Mouse (Mus musculus): Measurements from ENCODE around the gene Abi2.
"Not testable (repeated sequence)": the region's sequence is repeated elsewhere in the genome, so short reads cannot be mapped to it uniquely, and the experiment has no call there.

The Abi2 gene

DNA sequence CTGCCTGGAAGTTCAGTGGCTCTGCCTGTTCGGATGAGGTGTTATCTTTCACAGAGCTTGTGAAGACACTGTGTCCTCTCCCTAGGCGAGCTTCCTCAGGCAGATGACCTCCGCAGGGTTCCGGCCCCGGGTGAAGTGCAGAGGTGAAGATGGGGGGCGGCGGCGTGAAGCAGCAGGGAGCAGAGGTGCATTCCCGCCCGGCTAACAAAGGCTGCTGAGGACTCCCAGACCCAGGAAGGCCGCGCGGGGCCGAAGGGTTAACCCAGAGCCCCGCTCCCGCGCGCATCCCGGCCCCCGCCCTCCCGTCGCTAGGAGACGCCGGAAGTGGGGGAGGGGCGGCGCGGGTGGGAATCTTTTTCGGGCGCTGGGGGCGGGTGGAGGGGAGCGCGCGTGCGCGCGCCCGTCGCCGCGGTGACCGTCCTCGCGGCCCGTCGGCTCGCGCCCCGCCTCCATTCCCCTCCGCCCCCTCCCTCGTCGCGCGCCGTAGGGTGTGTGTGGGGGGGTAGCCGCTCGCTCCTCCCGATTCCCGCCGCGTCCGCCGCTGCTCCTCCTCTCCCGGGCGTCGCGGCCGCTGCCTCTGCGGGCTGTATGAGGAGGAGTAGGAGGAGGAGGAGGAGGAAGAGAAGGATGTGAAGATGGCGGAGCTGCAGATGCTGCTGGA is at the start of gene Abi2:
TSS of gene Abi2 (plus strand) at position 452 of the 661 bp plus-strand sequence.
- DNase-seq (ENCODE audit: low spot score), result peak; percentile 98

DNA sequence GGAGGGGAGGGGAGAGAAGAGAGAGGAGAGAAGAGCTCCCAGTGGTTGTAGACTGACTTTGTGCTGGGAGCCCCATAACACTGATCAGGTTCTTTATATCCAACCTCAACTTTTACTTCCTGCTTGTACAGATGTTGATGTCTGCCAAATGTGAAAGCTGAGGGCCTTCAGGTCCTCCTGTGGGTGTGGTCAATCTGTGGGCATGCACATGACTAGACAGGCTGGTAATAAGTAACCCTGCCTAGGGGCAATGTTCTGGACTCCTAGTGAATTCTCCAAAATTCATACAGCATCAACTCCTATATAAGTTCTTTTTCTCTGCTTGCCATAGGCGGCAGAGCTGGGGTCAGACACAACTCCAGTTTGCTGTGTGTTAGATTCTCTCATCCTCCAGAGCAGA is 47.8 kb upstream of the Abi2 start:
- no peak for DNase-seq (ENCODE audit: low spot score)

DNA sequence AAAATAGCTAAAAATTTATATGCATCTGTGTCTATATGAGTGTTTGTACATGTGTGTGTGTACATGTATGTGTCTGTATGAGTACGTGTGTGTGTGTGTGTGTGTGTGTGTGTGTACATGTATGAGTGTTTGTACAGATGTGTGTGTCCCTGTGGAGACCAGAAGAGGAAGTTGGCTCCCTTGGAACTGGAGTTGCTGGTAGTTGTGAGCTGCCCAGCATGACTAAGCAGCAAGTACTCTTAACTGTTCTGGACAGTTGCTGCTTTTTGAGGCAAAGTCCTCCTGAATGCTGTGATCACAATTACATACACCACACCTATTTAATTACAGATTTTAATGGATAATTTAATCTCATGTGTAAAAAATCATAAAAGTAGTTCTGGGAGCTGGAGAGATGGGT is 32.9 kb upstream of the Abi2 start:
- no peak for DNase-seq (ENCODE audit: low spot score)

DNA sequence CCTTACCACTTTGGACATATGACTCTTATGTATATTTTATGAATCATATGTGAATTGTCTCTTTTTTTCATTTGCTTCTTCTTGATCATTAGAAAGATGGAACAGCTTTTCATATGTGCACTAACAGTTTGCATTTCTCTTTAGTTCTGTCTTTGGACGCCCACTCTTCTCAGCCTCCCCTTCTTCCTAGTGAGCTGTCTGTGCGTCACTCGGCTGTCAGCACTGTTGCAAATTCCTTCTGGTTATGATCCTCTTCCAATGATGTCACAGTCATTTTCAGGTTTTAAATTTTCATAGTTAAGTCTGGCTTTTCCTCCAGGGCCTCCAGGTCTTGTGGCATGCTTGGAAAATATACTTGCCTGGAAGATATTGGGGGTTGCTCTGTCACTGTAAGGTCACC is 27.5 kb upstream of the Abi2 start:
- no peak for DNase-seq (ENCODE audit: low spot score)

DNA sequence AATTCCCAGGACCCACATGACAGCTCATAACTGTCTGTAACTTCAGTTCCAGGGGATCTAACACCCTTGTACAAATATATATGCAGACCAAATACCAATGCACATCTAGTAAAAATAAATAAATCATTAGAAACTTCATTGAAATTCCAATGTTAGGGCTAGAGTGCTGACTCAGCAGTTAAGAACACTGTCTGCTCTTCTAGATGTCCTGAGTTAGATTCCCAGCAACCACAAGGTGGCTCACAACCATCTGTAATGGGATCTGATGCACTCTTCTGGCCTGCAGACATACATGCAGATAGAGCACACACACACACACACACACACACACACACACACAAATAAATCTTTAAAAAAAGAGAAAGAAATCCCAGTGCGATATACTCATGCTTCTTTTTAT is 4.6 kb upstream of the Abi2 start:
- no peak for DNase-seq (ENCODE audit: low spot score)

DNA sequence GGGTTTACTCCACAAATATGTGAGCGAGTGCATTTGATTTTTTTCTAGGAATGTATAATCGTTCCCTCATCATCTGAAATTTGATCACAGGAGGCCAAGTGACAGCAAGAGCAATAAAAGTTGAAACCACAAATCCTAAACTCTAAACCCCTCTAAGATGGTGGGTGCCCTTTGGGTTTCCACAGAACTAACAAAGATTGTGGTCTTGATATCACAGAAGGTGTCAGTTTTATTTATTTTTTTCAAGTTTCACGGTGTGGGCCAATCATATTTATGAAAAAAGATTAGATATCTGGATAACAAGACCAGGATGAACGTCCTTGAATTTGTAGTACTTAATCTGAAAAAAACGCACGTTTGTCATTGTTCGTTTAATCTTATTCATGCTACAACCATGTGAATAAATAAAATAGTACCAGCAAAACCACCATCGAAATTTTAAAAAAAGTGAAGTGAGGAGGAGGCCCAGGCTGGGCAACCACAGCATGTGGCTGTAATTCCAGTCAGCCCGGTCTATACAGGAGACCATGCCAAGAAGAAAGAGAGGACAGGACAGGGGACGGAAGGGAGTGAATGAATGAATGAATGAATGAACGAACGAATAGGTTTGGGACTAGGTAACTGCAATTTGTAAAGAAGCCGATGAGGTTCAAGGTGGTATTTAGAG is 785 bp upstream of the Abi2 start:
- no peak for DNase-seq (ENCODE audit: low spot score)

DNA sequence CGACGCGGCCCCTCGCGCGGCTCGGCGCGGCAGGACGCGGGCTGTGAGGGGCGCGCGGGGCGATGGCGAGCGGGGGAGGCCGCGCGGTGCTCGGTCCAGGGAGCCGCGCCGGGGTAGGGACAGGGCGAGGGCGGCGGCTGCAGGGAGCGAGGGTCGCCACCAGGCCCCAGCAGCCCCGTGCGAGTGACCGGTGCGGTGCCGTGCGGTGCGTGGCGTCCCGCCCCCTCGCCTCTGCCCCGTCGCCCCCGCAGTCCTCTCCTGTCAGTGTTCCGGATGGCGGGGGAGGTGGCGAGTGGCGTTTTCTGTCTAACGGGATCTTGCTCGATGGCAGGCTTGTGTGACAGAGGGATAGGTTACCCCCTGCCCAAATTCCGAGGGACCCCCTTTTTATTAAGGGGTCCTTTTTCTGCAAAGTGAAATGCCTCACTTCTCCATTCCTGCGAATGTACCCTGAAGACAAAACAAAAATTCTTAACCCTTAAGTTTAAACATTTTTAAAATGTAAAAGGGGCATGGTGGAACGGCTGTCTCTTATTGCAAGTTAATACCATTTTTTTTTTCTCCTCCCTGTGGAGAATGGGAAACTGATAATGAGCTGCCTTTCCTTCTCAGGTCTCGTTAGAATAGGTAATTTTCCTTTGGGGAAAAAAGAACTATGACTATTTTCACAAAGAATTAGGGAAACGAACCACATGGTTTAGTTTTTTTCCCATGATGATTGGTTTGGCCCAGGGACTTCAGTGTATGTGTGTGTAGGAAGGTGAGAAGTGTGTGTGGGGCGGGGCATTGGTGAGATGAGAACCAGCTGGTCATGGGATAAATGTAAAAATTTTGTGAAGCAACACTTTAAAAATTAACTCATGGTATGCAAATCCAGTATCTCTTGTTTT is 754 bp downstream of the Abi2 start:
- peak; percentile 76 for DNase-seq (ENCODE audit: low spot score)

DNA sequence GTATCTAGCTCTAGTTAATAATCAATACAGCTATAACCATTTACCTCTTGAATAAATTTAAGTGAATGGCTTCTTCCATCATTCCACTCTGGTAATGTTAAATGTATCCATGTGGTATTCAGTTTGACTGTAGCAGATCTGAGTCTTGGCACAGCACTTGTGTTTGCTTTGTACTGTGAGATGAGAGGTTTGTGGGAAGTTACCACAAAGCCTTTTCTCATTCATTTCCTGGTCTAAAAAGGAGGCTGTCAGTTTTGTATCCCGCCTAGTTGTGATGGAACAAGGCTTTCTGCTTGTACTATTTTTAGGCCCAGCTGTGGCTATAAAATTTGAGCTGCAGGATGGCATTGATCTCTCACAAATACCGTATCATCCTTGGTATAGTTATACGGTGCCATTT is 7.3 kb downstream of the Abi2 start:
- no peak for DNase-seq (ENCODE audit: low spot score)

DNA sequence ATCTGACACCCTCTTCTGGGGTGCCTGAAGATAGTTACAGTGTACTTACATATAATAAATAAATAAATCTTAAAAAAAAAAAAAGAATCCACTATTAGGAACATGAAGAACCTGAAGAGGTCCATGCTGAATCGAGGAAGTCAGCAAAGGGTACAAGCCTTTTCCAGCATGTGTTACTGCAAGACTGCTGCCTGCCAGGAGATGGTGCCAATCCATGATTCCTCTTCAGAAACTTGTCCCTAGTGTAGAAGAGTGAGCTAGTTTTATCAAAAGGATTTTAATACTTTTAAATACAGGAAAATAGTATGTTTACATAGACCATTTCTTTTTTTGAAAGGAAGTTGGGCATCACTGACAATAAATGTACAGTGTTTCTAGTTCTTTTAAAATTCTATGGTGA is 14.5 kb downstream of the Abi2 start:
- no peak for DNase-seq (ENCODE audit: low spot score)

DNA sequence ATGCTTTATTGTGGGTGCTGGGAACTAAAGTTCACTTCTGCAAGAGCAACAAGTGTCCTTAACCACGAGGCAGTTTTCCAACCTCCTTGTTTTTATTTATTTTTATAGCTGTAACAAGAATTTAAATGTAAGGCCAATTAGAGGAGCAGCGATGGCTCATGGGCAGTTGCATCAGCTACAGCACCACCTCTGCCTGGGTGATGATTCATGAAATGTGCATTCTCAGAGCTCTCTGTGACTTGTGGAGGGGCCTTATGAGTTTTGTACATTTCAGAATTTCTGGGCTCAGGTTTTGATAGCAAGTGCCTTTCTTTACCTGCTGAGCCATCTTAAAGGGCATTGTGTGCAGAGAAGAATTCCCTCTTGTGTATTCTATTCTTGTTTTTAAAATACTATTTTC is 18.9 kb downstream of the Abi2 start:
- DNase-seq (ENCODE audit: low spot score), result no peak

DNA sequence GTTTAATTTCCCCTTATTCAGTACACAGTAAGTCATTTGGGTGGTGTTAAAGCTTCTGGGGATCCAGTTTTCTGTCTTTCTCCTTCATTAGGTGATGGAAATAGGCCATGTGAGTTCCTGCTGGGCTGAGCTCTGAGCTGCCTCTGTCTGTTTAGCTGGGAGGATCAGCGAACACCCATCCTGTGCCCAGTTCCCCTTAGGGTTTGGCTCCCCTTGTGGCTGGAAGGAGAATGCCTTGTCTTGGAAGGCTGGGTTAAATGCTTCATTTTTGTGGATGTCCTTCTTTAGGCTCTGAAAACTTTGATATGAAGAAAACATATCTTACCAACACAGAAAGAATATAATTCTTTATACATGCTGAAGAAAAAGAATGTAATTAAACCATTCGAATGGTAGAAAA is 19.5 kb downstream of the Abi2 start:
- no peak for DNase-seq (ENCODE audit: low spot score)

DNA sequence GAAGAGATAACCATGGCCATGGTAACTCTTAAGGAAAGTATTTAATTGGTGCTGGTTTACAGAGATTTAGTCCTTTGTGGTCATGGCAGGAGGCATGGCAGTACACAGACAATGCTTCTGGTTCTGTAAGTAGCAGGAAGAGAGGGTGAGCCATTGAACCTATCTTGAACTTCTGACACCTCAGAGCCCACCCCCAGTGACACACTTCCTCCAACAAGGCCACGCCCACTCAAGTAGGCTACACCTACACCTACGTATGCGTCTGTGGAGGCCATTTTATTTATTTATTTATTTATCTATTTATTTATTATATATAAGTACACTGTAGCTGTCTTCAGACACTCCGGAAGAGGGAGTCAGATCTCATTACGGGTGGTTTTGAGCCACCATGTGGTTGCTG is 22.1 kb downstream of the Abi2 start:
- no peak for DNase-seq (ENCODE audit: low spot score)

DNA sequence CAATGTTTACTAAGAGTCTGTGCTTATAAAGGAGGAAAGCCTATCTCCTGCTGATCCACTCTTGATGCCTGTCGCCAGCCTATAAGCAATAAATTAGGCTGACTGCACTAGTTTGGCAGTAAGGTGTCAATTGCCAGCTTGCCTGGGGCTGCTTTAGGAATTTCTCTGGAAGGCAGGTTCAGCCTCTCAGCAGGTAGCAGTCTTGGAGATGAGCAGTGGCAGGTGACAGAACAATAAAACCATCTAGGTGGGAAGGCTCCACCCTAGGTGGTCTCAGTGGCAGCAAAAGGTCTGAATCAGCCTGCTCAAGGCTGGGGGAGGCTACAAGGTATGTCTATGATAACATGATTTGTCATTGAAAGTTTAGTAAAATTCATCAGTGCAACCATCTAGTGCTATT is 23.1 kb downstream of the Abi2 start:
- DNase-seq (ENCODE audit: low spot score), result no peak

DNA sequence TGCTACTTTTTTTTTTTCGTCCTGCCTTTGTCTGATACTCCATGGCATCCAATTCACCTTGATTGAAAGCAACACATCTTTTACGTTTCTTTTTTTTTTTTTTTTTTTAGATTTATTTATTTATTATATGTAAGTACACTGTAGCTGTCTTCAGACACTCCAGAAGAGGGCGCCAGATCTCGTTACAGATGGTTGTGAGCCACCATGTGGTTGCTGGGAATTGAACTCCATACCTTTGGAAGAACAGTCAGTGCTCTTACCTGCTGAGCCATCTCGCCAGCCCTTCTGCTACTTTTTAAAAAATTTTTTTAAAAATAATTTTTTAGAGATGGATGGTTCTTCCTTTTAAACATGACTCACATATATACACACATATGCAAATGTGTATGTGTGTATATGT is 32.0 kb downstream of the Abi2 start:
- DNase-seq (ENCODE audit: low spot score), result not testable (repeated sequence)

DNA sequence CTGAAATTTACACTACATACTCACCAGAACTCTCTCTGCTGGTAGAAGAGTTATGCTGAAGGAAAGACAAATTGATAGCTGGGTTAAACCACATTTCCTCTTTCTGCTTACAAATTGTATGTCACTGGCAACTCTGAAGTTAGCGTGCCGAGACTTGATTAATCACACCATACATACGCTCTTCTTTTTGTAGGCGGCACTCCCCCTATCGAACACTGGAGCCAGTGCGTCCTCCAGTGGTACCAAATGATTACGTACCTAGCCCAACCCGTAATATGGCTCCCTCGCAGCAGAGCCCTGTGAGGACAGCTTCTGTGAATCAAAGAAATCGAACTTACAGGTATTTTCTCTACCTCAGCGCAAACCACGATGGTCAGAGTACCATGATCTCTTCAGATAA is 37.6 kb downstream of the Abi2 start:
- no peak for DNase-seq (ENCODE audit: low spot score)

DNA sequence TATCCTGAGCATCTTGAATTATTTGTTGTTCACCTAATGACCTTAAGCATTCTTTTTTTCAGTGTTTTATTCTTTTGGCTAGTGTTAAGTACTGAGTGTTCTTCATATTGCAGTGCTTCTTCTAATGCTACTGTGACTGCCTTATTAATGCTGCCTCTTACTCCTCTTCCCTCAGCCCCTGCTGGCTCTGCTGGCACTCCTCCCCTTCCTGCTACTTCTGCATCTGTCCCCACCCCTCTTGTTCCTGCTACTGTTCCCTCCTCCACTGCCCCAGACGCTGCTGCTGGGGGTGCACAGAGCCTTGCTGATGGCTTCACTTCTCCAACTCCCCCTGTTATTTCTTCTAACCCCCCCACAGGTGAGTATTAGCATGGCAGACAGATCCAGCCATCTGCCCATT is 40.5 kb downstream of the Abi2 start:
- no peak for DNase-seq (ENCODE audit: low spot score)

DNA sequence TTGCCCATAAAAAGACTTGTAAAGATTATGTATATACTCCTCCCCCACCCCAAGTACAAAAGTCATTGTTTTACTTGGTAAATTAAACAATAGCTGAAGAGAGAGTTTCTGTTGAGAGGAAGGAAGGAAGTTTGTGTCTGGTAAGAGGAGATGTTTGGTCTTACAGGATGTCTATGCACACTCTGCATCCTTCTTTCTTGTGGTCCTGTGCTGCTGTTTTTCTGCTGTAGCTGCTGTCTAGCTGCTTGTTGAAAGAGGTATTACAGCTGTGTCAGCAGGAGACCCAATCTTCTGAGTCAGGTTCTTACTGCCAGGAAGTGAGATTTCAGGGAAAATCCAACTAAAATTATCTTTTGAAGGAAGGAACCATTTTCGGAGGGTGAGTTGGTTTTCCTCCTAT is 51.2 kb downstream of the Abi2 start:
- DNase-seq (ENCODE audit: low spot score), result no peak

DNA sequence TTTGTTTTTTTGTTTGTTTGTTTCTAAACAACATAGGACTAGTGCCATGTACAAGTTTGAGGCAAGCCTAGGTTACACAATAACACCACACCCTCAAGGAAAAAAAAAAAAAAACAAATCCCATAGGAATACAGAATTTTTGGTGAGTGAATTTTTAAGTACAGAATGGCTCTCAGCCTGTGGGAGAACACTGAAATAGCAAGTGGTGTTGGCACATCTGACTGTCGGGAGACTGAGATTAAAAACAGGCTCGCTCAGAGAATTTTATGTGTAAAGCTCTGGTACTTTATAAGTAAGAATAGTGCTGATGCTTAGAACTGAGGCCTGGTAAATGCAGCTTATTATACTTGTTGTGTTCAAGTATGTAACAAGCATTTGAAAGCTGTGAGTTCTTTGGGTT is 60.1 kb downstream of the Abi2 start:
- DNase-seq (ENCODE audit: low spot score), result no peak

DNA sequence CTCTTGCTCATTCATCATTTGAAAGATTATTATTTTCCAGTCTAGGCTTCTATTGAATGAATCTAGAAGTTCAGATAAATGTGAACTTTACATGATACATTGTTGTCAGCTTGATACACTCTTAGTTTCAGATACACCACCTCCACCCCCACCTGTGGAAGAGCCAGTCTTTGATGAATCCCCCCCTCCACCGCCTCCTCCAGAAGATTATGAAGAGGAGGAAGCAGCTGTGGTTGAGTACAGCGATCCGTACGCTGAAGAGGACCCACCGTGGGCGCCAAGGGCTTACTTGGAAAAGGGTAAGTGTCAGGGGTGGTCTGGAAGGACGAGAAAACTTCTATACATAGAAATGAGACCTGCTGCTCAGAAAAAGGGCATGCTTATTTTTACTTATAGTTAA is 61.1 kb downstream of the Abi2 start:
- DNase-seq (ENCODE audit: low spot score), result no peak

DNA sequence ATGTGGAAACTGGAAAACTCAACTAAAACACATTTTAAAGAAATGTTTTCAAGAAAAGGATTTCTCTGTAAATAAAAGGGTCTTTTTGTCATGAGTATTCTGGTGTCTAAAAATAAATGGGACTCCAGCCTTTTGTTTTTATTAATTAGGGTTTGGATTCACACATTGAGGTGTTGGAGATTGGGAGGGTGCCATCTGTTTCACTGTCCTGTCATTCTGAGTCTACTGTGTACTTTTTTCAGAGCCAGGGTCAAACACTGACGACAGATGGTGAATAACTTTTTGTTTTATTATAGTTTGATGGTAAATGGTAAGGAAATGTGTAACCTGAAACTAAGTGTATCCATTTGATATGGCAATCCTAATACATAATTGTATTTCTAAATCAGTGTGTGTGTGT is 72.1 kb downstream of the Abi2 start:
- DNase-seq (ENCODE audit: low spot score), result no peak

DNA sequence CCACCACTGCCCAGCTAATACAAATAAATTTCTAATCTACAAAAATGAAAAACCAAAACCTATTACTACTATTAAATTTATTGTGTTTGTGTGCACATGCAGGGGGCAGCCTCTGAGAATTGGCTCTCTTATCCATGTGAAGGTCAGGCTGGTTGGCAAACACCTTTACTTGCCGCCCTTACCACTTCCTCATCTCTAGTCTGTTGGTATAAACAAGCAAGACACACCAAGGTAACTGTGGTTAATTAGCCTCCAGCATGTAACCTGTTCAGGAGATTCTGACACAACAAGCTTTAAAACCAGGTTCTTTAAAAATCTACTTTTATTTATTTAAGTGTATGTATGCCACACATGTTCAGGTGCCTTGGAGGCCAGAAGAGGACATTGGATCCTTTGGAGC is 73.5 kb downstream of the Abi2 start:
- no peak for DNase-seq (ENCODE audit: low spot score)

DNA sequence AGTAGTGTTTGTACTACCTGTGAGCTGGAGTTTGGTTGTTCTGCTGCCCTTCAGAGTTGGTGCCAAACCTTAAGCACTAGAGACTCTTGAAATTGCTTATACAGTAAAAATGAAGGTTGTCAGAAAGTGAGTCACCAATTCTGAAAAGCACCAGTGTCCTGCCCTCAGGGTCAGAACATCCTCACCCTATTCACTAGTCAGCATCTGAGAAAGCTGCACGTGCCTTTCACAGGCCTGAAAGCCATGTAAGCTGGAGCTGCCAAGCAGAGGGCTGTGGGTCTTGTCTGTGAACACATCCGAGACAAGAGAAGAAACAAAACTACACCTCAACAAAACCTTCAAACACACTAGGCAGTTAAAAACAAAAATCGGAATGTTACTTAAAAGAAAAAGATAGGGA is 76.2 kb downstream of the Abi2 start:
- no peak for DNase-seq (ENCODE audit: low spot score)

DNA sequence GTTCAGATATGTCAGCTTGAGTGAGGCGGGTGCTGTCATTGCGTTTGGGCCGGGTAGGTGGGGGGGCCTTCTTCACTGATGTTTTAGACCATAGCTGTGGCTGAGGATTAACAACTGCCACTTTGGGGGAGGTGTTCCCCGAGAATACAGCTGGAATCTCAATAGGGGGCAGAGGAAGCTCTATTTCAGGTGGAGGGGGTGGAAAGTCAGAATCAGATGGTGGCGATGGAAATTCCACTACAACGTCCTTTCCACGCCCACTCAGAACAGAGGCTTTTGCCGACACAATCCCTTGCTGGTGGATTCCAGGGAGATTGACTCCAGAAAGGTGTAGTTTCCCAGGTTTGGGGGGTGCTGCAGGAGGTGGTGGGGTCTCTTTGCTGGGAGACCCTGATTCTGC is 79.2 kb downstream of the Abi2 start:
- no peak for DNase-seq (ENCODE audit: low spot score)

Data from testis, postnatal 10 days (tissue).